Mouse (Mus musculus) thymus, adult 2 months (tissue): ENCODE measurements around the gene Ccdc169.

Experiments used
- CTCF ChIP-seq: fragments of 200-500 bp; IDR thresholded peaks from 2 replicates; pipeline ENCODE4 v1.5.1; 2012; ENCODE audit warnings: mild to moderate bottlenecking, control low read depth, low read length, moderate library complexity, borderline replicate concordance; ENCODE audit not compliant: control insufficient read depth, poor library complexity, insufficient read depth; ENCODE audit errors: extremely low read depth
- POLR2A ChIP-seq: fragments of 200-500 bp; IDR thresholded peaks from 2 replicates; pipeline ENCODE4 v1.6.1; 2012; ENCODE audit warnings: mild to moderate bottlenecking, low read length, control low read depth, moderate library complexity; ENCODE audit not compliant: control insufficient read depth, poor library complexity, insufficient read depth; ENCODE audit errors: extremely low read depth

DNA sequence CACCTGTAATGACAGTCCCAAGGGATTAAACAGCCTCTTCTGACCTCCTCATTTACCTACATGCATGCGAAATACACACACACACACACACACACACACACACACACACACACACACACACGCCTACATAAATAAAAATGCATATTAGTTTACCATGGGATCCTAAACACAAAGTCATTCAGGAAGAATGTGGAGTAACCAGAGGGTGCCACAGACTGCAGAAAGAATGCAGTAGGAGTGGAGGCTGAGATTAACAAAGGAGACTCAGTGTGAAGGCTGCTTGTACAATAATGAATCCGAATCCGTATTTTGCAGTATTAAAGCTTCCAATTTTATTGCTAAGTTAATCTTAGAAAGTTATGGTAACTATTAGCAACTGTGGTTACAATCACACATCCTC lies 7.8 kb downstream of the Ccdc169 start:
- TF ChIP-seq POLR2A: no peak
- TF ChIP-seq CTCF: no peak
